Mouse (Mus musculus) neural tube, embryonic 10.5 days (tissue): ENCODE measurements around the gene Ndfip2.

Experiments used
- DNase-seq: peaks from one replicate; pipeline ENCODE4 v3.0.0-alpha.2; 2017; ENCODE audit warnings: low spot score; ENCODE audit errors: extremely low spot score

Gene Ndfip2

GRCm38 (mm10) chr14:105284062-105284461, 25.7 kb downstream of the Ndfip2 start:
- DNase-seq, result no peak

GRCm38 (mm10) chr14:105287557-105287956, 29.2 kb downstream of the Ndfip2 start:
- no peak for DNase-seq

- DNase-seq, result no peak
These were observed 29.6 kb downstream of the Ndfip2 start for GRCm38 (mm10) chr14:105287972-105288371.

GRCm38 (mm10) chr14:105288529-105288928, 30.2 kb downstream of the Ndfip2 start:
- no peak for DNase-seq

GRCm38 (mm10) chr14:105292139-105292538, 33.8 kb downstream of the Ndfip2 start:
- DNase-seq, result no peak

GRCm38 (mm10) chr14:105293777-105294176, 35.4 kb downstream of the Ndfip2 start:
- DNase-seq, result no peak

GRCm38 (mm10) chr14:105295820-105296582, 37.6 kb downstream of the Ndfip2 start:
- DNase-seq, result no peak

GRCm38 (mm10) chr14:105299744-105300255, 41.4 kb downstream of the Ndfip2 start:
- no peak for DNase-seq

GRCm38 (mm10) chr14:105300551-105300950, 42.2 kb downstream of the Ndfip2 start:
- no peak for DNase-seq

GRCm38 (mm10) chr14:105302708-105303107, 44.3 kb downstream of the Ndfip2 start:
- DNase-seq, result no peak

GRCm38 (mm10) chr14:105307716-105308115, 49.3 kb downstream of the Ndfip2 start:
- no peak for DNase-seq

- no peak for DNase-seq
These were observed 54.0 kb downstream of the Ndfip2 start for GRCm38 (mm10) chr14:105312366-105312765.

- no peak for DNase-seq
These were observed 54.6 kb downstream of the Ndfip2 start for GRCm38 (mm10) chr14:105312944-105313343.

GRCm38 (mm10) chr14:105313877-105314276, 55.5 kb downstream of the Ndfip2 start:
- DNase-seq, result no peak

- no peak for DNase-seq
These were observed 63.3 kb downstream of the Ndfip2 start for GRCm38 (mm10) chr14:105321712-105322111.

GRCm38 (mm10) chr14:105322829-105323228, 64.5 kb downstream of the Ndfip2 start:
- DNase-seq, result no peak

GRCm38 (mm10) chr14:105323448-105323847, 65.1 kb downstream of the Ndfip2 start:
- no peak for DNase-seq

- peak; percentile 26 for DNase-seq
These were observed 70.3 kb downstream of the Ndfip2 start for GRCm38 (mm10) chr14:105328397-105329302.

GRCm38 (mm10) chr14:105333475-105334094, 75.2 kb downstream of the Ndfip2 start:
- DNase-seq, result no peak

- DNase-seq, result no peak
These were observed 83.4 kb downstream of the Ndfip2 start for GRCm38 (mm10) chr14:105341765-105342164.

GRCm38 (mm10) chr14:105354121-105354520, 95.7 kb downstream of the Ndfip2 start:
- DNase-seq, result no peak
